Mouse (Mus musculus) megakaryocyte, embryonic 14.5 days (primary cell): ENCODE measurements around the gene Cntnap2.

Source experiments
- FLI1 ChIP-seq: IDR thresholded peaks from 2 replicates; pipeline ENCODE4 v1.6.1; 2012; ENCODE audit warnings: low read length, inconsistent platforms, mixed read lengths
- GATA1 ChIP-seq: IDR thresholded peaks from 3 replicates; pipeline ENCODE4 v1.6.1; 2012; ENCODE audit warnings: mixed read lengths, low read length, inconsistent platforms, borderline replicate concordance

- TF ChIP-seq GATA1 = no peak
- no peak for TF ChIP-seq FLI1
Measured at GRCm38 (mm10) chr6:45229002-45229401, 169.8 kb downstream of the Cntnap2 start.
